Mouse (Mus musculus) embryo, embryonic 11.5 days (tissue): ENCODE measurements around the gene Pnpo.

Experiments used
- DNase-seq: peaks from one replicate; pipeline ENCODE4 v3.0.0-alpha.2; 2012; ENCODE audit warnings: low read depth, low spot score

Pnpo gene

GRCm38 (mm10) chr11:96969746-96970145 lies 26.0 kb upstream of the Pnpo start:
- DNase-seq = no peak

- no peak for DNase-seq
Observed at GRCm38 (mm10) chr11:96969280-96969722, 25.5 kb upstream of the Pnpo start.

- DNase-seq = no peak
Observed at GRCm38 (mm10) chr11:96968476-96968875, 24.7 kb upstream of the Pnpo start.

- no peak for DNase-seq
Observed at GRCm38 (mm10) chr11:96967544-96968269, 23.9 kb upstream of the Pnpo start.

- DNase-seq = no peak
Observed at GRCm38 (mm10) chr11:96966914-96967543, 23.2 kb upstream of the Pnpo start.

GRCm38 (mm10) chr11:96966172-96966571 lies 22.4 kb upstream of the Pnpo start:
- no peak for DNase-seq

GRCm38 (mm10) chr11:96963580-96963979 lies 19.8 kb upstream of the Pnpo start:
- peak; percentile 71 for DNase-seq

GRCm38 (mm10) chr11:96957061-96957805 lies 13.4 kb upstream of the Pnpo start:
- DNase-seq = no peak

GRCm38 (mm10) chr11:96956009-96956724 lies 12.4 kb upstream of the Pnpo start:
- DNase-seq = no peak

- DNase-seq = no peak
Observed at GRCm38 (mm10) chr11:96955094-96955493, 11.3 kb upstream of the Pnpo start.

- DNase-seq = no peak
Observed at GRCm38 (mm10) chr11:96952896-96953295, 9.1 kb upstream of the Pnpo start.

- no peak for DNase-seq
Observed at GRCm38 (mm10) chr11:96952426-96952825, 8.6 kb upstream of the Pnpo start.

- DNase-seq = no peak
Observed at GRCm38 (mm10) chr11:96950767-96951166, 7.0 kb upstream of the Pnpo start.

GRCm38 (mm10) chr11:96947849-96948248 lies 4.1 kb upstream of the Pnpo start:
- DNase-seq = no peak

- no peak for DNase-seq
Observed at GRCm38 (mm10) chr11:96946498-96946897, 2.7 kb upstream of the Pnpo start.

- DNase-seq = no peak
Observed at GRCm38 (mm10) chr11:96944844-96945580, 1.2 kb upstream of the Pnpo start.

- DNase-seq = no peak
Observed at GRCm38 (mm10) chr11:96941989-96942590, 1.7 kb downstream of the Pnpo start.

GRCm38 (mm10) chr11:96940578-96941465 lies 3.0 kb downstream of the Pnpo start:
- no peak for DNase-seq

- no peak for DNase-seq
Observed at GRCm38 (mm10) chr11:96938426-96938800, 5.4 kb downstream of the Pnpo start.
